Mouse (Mus musculus) spleen, adult 2 months (tissue): ENCODE data around the gene Hoxa4.

ENCODE experiments used
- CTCF ChIP-seq: fragments of 200-500 bp; IDR thresholded peaks from 2 replicates; pipeline ENCODE4 v1.5.1; 2011; ENCODE audit warnings: mild to moderate bottlenecking, inconsistent platforms; ENCODE audit not compliant: insufficient read depth, insufficient read length, insufficient replicate concordance; ENCODE audit errors: extremely low read depth
- POLR2A ChIP-seq: fragments of 200-500 bp; IDR thresholded peaks from 2 replicates; pipeline ENCODE4 v1.6.1; 2011; ENCODE audit warnings: low read depth, low read length, inconsistent platforms

DNA sequence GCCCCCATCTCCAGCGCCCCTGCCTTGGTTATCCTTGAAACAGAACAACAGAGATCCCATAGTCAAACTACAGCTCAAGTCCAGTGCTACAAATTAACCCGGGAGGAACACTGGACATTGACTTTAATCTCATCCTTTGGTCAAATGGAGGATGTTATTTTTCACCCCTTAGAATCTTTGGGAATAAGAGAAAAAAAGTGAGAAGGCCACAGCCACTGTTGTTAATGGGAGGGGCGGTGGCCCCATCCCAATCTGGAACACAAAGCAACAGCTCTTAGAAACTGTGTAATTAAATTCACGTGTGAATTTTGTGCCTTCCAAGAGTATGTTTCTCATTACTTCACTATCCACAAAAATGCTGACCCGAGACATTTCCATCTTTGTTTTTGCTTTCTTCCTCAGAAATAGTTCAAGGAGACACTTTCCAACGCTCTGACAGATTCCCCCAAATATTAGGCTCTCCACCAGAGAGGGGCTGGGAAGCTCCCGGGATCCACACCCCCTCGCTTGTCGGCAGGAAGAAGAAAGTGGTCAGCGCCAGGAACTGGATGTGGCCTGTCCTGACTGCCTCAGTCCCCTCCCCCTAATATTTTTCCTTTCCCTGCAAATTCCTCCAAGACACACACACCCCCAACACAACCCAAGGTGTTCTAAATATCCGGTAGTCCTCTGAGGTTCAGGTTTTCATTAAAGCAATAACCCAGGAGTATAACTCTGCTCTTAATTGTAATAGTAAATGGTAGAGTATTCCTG is 36.1 kb upstream of the Hoxa4 start:
- TF ChIP-seq CTCF (no peak), POLR2A (no peak)
